Mouse (Mus musculus): ENCODE data around the gene Hic1.

The Hic1 gene

DNA sequence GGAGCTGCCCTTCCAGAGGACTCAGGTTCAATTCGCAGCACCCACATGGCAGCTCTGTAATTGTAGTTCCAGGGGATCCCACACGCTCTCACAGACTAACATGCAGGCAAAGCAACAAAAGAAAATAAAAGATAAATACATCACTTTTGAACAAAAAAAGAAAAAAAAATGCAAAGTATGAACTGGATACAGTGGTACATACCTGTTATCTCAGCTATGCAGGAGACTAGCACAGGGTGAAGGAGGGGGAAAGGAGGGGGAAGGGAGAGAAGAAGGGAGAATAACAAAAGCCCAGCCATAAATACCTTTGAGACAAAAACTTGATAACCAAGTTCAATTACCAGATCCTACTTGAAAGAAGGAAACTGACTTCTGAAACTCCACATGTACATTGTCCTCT, 44.9 kb downstream of the Hic1 start:
- no peak for DNase-seq (ENCODE audit: inconsistent age in 2 of 2, low spot score in 1 of 2)

DNA sequence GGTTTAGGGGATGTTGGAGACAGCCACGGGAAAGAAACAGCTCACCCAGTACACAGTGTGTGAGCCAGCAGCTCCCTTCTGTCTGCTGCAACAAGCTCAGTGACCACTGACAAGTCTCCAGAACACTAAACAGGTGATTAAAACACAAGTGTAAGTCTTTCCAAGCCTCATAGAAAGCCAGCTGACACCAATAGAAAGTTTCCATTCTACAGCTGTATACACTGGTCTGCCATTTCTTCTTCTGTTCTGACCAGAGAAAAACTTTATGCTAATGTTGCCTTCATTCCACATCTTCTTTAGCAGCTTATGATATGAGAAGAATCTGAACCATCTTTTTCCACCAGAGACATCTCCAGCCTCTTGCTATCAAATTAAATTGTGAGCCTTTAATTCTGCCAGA, 48.0 kb downstream of the Hic1 start:
- no peak for DNase-seq (ENCODE audit: inconsistent age in 2 of 2, low spot score in 1 of 2)

DNA sequence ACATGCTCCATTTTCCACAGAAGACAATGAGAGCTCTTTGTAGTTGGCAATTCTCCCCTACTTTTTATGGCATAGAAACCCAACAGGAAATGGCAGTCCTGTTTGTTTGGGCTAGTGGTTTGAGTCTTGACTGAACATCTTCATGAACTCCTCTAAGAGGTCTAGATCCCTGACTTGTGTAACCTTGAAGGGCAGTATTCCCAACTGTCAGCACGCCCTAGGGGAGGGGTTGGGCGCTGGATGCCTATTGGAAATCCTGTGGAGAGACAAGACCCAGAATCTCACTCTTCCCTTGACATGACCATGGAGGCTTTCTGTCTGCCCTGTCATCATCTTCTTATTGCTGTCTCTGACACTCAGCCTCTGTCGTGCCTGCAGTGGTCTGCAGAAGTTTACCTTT, 49.5 kb downstream of the Hic1 start:
- DNase-seq (ENCODE audit: inconsistent age in 2 of 2, low spot score in 1 of 2) = no peak

DNA sequence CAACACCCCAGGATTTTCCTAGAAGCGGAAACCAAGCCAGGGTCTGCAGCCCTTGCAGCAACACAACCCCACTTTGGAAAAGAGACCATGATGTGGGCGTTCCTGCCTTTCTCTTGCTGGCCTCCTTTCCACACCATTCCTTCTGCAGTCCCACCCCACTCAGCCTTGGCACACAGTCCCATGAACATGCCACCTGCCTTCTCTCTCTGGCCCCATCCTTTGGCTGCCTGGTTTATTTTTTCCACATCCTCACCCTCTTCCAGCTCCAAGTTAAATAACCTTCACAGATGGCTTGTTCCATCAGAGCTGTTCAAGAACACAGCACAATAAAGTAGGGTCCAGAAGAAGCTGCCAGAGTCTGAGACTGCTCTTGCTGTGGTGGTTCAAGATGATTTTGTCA, 50.0 kb downstream of the Hic1 start:
- no peak for DNase-seq (ENCODE audit: inconsistent age in 2 of 2, low spot score in 1 of 2)

DNA sequence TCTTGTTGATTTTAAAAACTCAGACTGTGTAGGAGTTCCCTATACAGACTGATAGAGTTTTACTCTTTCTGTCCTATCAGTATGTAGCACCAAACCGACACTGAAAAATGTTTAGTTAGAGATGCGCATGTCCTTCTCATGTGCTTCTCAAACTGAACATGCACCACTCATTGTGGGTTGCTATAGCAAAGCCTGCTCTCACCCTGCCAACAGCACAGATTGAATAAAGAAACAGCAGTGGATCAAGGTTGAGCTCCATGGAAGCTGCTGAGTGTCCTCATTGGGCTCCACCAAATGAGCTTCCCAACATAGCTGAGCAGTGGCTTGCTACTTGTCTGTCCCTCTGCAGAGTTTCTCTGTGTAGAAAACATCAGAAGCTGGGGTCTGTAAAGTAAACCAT, 51.2 kb downstream of the Hic1 start:
- no peak for DNase-seq (ENCODE audit: inconsistent age in 2 of 2, low spot score in 1 of 2)

DNA sequence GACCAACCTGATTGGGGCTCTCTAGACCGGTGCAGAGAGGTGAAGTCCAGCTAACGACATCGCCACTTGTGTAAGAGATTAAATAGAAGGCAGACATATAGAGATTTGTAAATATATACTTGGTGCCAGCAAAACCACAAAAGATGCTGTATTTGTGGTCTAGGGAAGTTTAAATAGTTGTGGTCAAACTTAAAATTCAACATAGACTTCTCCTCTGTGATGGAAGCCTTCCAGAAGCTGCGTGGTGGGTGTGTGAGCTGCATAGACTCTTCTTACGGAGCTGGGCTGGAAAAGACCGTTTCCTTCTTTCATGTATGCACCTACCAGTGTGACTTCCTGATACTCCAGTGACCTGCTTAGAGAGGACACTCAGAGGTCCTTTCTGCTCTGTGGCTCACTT, 52.9 kb downstream of the Hic1 start:
- no peak for DNase-seq (ENCODE audit: inconsistent age in 2 of 2, low spot score in 1 of 2)

Data from adrenal gland, adult (tissue).